Mouse (Mus musculus): ENCODE results near the gene Chst3. TPM values are rescaled to one million over a fixed set of nuclear protein-coding genes. Genes with fewer than 3 reads are reported as not detected.

Chst3 gene
- 125 and 176 TPM in 2 replicates for polyA plus RNA-seq (2012; ENCODE audit: low replicate concordance)

GRCm38 (mm10) chr10:60218591-60219499, at the start of gene Chst3:
Chst3 (minus strand) TSS chr10:60219260.

Other genes starting within 250 kb of the Chst3 start
- 19.7 and 36.6 TPM in 2 replicates for gene Ascc1, start 216.5 kb downstream of the Chst3 start, polyA plus RNA-seq (2012; ENCODE audit: low replicate concordance)
- 37.0 and 80.3 TPM in 2 replicates for gene Anapc16, start 216.1 kb downstream of the Chst3 start, polyA plus RNA-seq (2012; ENCODE audit: low replicate concordance)
- 2.5 and 3.6 TPM in 2 replicates for gene Spock2, start 113.0 kb downstream of the Chst3 start, polyA plus RNA-seq (2012; ENCODE audit: low replicate concordance)
- gene Psap, start 58.4 kb upstream of the Chst3 start, polyA plus RNA-seq (2012; ENCODE audit: low replicate concordance): 675 and 1,291 TPM in 2 replicates
- gene Vsir, start 127.6 kb upstream of the Chst3 start, polyA plus RNA-seq (2012; ENCODE audit: low replicate concordance): 361 and 442 TPM in 2 replicates
- 1.1 and 5.4 TPM in 2 replicates for gene Gm17455, start 180.5 kb upstream of the Chst3 start, polyA plus RNA-seq (2012; ENCODE audit: low replicate concordance)

Measured in hematopoietic multipotent progenitor cell, adult 10-12 weeks (in vitro differentiated cells).